Mouse (Mus musculus): ENCODE results near the gene Rsbn1l. TPM values are rescaled to one million over a fixed set of nuclear protein-coding genes. Genes with fewer than 3 reads are reported as not detected.
"Not testable (repeated sequence)": the region's sequence is repeated elsewhere in the genome, so short reads cannot be mapped to it uniquely, and the experiment has no call there.

The Rsbn1l gene
- polyA plus RNA-seq, 1 experiment from 2014 or later: 5.9 TPM

DNA sequence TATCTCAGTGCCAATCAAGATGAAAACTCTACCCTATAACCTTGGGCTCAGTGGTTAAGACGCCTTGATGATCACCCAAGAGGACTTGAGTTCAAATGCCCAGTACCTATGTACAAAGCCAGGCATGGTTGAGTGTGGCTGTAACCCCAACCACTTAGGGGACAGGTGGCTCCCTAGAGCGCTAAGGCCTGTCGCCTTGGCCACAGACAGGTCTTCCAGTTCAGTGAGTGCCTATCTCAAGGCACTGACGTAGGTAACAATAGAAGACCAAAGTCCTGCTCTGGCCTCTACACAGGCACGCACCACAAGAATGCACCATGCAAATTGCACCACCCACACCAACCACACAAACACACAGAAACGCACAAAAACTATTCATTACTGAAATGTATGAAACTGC is 9.3 kb downstream of the Rsbn1l start:
- Histone ChIP-seq H3K4me3 (no peak overlapping the region), H3K4me1 (peaks cover 17% of the 10 kb centered on the region), H3K4me2 (no peak overlapping the region), H3K9ac (no peak overlapping the region), H3K27me3 (no peaks in the 10 kb centered on the region), H3K36me3 (no peaks in the 10 kb centered on the region), H3K27ac (no peak overlapping the region), H3K9me3 (no peaks in the 10 kb centered on the region)
- 79% methylated on average over 6 of the region's 6 CpGs for WGBS
- ATAC-seq (ENCODE audit: insufficient number of reproducible peaks, insufficient read depth, low FRiP score, low TSS enrichment, low read depth): no peak

- no peaks in the 10 kb centered on the region for H3K27me3 ChIP-seq
- H3K36me3 ChIP-seq: no peaks in the 10 kb centered on the region
- H3K9me3 ChIP-seq: no peaks in the 10 kb centered on the region
- WGBS: 71% methylated on average over 13 of the region's 13 CpGs
- H3K27ac ChIP-seq: 0 out of 2 replicates have a peak overlapping the region, but pooled peaks have one; percentile 17
- H3K9ac ChIP-seq: no peak overlapping the region
- ATAC-seq (ENCODE audit: insufficient number of reproducible peaks, insufficient read depth, low FRiP score, low TSS enrichment, low read depth): no peak
- H3K4me2 ChIP-seq: no peak overlapping the region
- H3K4me3 ChIP-seq: no peak overlapping the region
- H3K4me1 ChIP-seq: peaks cover 20% of the 10 kb centered on the region
Measured at GRCm38 (mm10) chr5:20944961-20945748, 11.0 kb downstream of the Rsbn1l start.

DNA sequence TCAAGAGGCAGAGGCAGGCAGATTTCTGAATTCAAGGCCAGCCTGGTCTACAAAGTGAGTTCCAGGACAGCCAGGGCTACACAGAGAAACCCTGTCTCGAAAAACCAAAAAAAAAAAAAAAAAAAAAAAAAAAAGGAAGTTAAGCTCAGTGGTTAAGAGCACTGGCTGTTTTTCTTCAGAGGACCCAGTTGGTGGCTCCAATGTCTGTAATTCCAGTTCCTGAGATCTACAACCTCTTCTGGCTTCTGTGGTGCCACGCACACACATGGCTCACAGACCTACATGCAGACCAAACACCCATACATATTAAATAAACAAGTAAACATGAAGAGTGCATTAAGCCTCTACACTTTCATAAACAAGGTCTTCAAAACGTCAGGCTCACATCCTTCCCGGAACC is 12.4 kb downstream of the Rsbn1l start:
- H3K9me3 ChIP-seq; H3K4me2 ChIP-seq; H3K9ac ChIP-seq; ATAC-seq (ENCODE audit: insufficient number of reproducible peaks, insufficient read depth, low FRiP score, low TSS enrichment, low read depth); H3K27ac ChIP-seq; H3K4me3 ChIP-seq; H3K27me3 ChIP-seq; H3K36me3 ChIP-seq: not testable (repeated sequence)
- 82% methylated on average over 4 of the region's 4 CpGs for WGBS
- peaks cover 10% of the 10 kb centered on the region; the same call in 1 of the 2 replicates for H3K4me1 ChIP-seq

DNA sequence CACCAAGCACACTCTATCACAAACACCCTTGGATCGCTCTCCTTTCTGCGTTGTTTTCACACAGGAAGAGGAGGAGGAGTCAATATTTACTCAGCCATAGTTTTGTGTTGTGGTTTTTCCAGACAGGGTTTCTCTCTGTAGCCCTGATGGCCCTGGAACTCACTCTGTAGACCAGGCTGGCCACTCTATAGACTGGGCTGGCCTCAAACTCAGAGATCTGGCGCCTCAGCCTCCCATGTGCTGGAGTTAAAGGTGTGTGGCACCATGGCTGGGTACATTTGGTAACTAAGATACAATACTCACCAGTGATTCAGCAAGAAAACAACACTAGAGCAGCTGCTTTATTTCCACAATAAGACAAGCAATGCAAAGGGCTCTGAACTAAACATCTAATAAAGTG is 13.7 kb downstream of the Rsbn1l start:
- no peak overlapping the region for H3K27ac ChIP-seq
- H3K4me1 ChIP-seq: peaks cover 10% of the 10 kb centered on the region; the same call in 1 of the 2 replicates
- H3K4me3 ChIP-seq: no peak overlapping the region
- WGBS: 94% methylated on average over 3 of the region's 3 CpGs
- H3K9ac ChIP-seq: no peak overlapping the region
- no peaks in the 10 kb centered on the region for H3K9me3 ChIP-seq
- H3K27me3 ChIP-seq: no peaks in the 10 kb centered on the region
- no peaks in the 10 kb centered on the region for H3K36me3 ChIP-seq
- no peak for ATAC-seq (ENCODE audit: insufficient number of reproducible peaks, insufficient read depth, low FRiP score, low TSS enrichment, low read depth)
- no peak overlapping the region for H3K4me2 ChIP-seq

DNA sequence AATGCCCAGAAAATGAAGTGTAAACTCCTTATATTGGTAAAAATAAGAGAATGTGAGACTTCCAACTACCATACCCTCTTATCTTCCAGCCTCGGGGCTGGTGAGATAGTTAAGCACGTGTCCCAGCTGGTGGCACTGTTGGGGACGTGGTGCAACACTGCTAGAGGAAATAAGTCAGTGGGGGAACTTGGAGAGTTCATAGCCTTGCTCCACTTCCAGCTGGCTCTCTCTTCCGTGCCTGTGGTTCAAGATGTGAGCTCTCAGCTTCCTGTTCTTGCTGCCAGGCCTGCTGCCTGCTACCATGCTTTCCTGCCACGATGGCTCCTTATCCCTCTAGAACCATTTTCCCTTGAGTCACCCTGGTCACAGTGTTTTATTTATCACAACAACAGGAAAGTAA is 15.0 kb downstream of the Rsbn1l start:
- Histone ChIP-seq H3K9me3 (no peaks in the 10 kb centered on the region), H3K4me1 (peaks cover 10% of the 10 kb centered on the region; the same call in 1 of the 2 replicates), H3K27ac (no peak overlapping the region), H3K4me3 (no peak overlapping the region), H3K4me2 (no peak overlapping the region), H3K9ac (no peak overlapping the region), H3K36me3 (no peaks in the 10 kb centered on the region), H3K27me3 (no peaks in the 10 kb centered on the region)
- WGBS: 49% methylated on average over 5 of the region's 5 CpGs
- ATAC-seq (ENCODE audit: insufficient number of reproducible peaks, insufficient read depth, low FRiP score, low TSS enrichment, low read depth): no peak

DNA sequence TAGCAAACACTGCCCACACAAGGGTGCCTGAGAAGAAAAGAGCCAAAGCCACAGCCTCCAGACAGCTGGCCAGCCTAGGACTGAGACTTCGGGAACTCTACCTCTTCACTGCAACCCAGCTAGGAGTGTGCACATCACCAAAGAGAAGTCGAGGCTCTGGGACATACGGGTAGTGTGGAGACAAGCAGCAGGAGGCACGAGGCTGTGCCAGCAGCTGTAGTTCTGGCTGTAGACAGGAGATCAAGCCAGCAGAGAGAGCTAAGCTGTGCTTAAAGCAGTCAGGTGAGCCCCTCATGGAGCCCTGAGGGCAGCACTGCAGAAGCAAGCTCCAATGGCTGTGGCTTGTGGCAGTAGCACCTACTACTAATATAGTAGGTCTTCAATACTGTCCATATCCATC is 15.5 kb downstream of the Rsbn1l start:
- H3K27me3 ChIP-seq: no peaks in the 10 kb centered on the region
- peaks cover 10% of the 10 kb centered on the region; the same call in 1 of the 2 replicates for H3K4me1 ChIP-seq
- H3K4me3 ChIP-seq: no peak overlapping the region
- H3K9ac ChIP-seq: no peak overlapping the region
- H3K9me3 ChIP-seq: no peaks in the 10 kb centered on the region
- no peaks in the 10 kb centered on the region for H3K36me3 ChIP-seq
- no peak overlapping the region for H3K4me2 ChIP-seq
- H3K27ac ChIP-seq: no peak overlapping the region
- 77% methylated on average over 4 of the region's 4 CpGs for WGBS
- no peak for ATAC-seq (ENCODE audit: insufficient number of reproducible peaks, insufficient read depth, low FRiP score, low TSS enrichment, low read depth)

GRCm38 (mm10) chr5:20940040-20940571 is 16.1 kb downstream of the Rsbn1l start:
- Histone ChIP-seq H3K27ac (no peak overlapping the region), H3K9ac (no peak overlapping the region), H3K9me3 (no peaks in the 10 kb centered on the region), H3K4me2 (no peak overlapping the region), H3K36me3 (no peaks in the 10 kb centered on the region), H3K27me3 (no peaks in the 10 kb centered on the region), H3K4me1 (peaks cover 7% of the 10 kb centered on the region; the same call in 1 of the 2 replicates), H3K4me3 (no peak overlapping the region)
- 92% methylated on average over 6 of the region's 6 CpGs for WGBS
- no peak for ATAC-seq (ENCODE audit: insufficient number of reproducible peaks, insufficient read depth, low FRiP score, low TSS enrichment, low read depth)

GRCm38 (mm10) chr5:20938523-20938922 is 17.7 kb downstream of the Rsbn1l start:
- H3K4me1 ChIP-seq: peaks cover 6% of the 10 kb centered on the region; the same call in 1 of the 2 replicates

GRCm38 (mm10) chr5:20935934-20936333 is 20.3 kb downstream of the Rsbn1l start:
- no peak overlapping the region for H3K27ac ChIP-seq
- ATAC-seq (ENCODE audit: insufficient number of reproducible peaks, insufficient read depth, low FRiP score, low TSS enrichment, low read depth): no peak
- no peaks in the 10 kb centered on the region for H3K9me3 ChIP-seq
- no peaks in the 10 kb centered on the region for H3K27me3 ChIP-seq
- no peak overlapping the region for H3K4me2 ChIP-seq
- no peak overlapping the region for H3K9ac ChIP-seq
- peaks cover 3% of the 10 kb centered on the region; the same call in 1 of the 2 replicates for H3K4me1 ChIP-seq
- no peak overlapping the region for H3K4me3 ChIP-seq
- no peaks in the 10 kb centered on the region for H3K36me3 ChIP-seq
- 86% methylated on average over 5 of the region's 5 CpGs for WGBS

More at GRCm38 (mm10) chr5:20938523-20938922, 17.7 kb downstream of the Rsbn1l start:
- ATAC-seq (ENCODE audit: insufficient number of reproducible peaks, insufficient read depth, low FRiP score, low TSS enrichment, low read depth): no peak
- Histone ChIP-seq H3K27ac (no peak overlapping the region), H3K27me3 (no peaks in the 10 kb centered on the region), H3K4me3 (no peak overlapping the region), H3K9me3 (no peaks in the 10 kb centered on the region), H3K9ac (no peak overlapping the region), H3K4me2 (no peak overlapping the region), H3K36me3 (no peaks in the 10 kb centered on the region)
- 88% methylated on average over 5 of the region's 5 CpGs for WGBS

GRCm38 (mm10) chr5:20932585-20932984 is 23.6 kb downstream of the Rsbn1l start:
- Histone ChIP-seq H3K9ac (no peak overlapping the region), H3K27me3 (no peaks in the 10 kb centered on the region), H3K4me2 (no peak overlapping the region), H3K9me3 (no peaks in the 10 kb centered on the region), H3K4me3 (no peak overlapping the region), H3K36me3 (no peaks in the 10 kb centered on the region), H3K27ac (no peak overlapping the region), H3K4me1 (no peaks in the 10 kb centered on the region)
- no peak for ATAC-seq (ENCODE audit: insufficient number of reproducible peaks, insufficient read depth, low FRiP score, low TSS enrichment, low read depth)
- WGBS: 81% methylated on average over 3 of the region's 3 CpGs

DNA sequence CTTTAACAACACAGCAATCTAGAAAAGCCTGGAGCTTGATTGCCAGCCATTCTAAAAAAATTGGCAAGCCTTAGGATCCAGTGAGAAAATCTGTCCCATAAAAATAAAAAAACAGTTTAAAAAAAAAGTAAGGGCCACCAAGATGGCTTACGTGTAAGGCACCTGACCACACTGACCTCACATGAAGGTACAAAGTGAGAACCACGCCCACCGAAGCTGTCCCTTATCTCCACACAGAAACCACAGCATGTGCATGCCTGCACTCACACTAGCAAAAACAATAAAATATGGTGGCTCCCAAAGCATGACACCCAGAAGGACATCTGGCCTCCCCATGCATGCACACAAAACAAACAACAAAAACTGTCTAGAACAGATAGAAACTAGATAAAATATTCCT is 24.9 kb downstream of the Rsbn1l start:
- no peak for ATAC-seq (ENCODE audit: insufficient number of reproducible peaks, insufficient read depth, low FRiP score, low TSS enrichment, low read depth)
- no peaks in the 10 kb centered on the region for H3K27me3 ChIP-seq
- no peak overlapping the region for H3K4me3 ChIP-seq
- no peaks in the 10 kb centered on the region for H3K9me3 ChIP-seq
- no peaks in the 10 kb centered on the region for H3K4me1 ChIP-seq
- H3K4me2 ChIP-seq: no peak overlapping the region
- H3K9ac ChIP-seq: no peak overlapping the region
- no peaks in the 10 kb centered on the region for H3K36me3 ChIP-seq
- no peak overlapping the region for H3K27ac ChIP-seq
- WGBS: 89% methylated on average over 3 of the region's 3 CpGs

DNA sequence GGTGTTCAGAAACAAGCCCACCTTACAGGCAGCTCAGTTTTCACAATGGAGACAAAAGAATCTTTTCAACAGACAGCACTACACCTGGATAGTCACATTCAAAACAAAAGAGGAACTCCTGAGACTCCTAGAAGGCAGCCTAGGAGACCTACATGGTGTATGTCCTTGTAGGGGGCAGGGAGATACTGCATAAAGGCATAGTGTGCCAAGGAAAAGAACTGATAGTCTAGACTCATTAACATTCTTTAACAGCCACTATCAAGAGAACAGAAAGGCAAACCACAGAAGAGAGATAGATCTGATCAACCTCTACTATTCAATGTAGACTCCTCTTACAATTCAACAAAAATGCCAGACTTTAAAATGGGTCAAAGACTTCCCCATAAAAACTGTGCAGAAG is 25.8 kb downstream of the Rsbn1l start:
- Histone ChIP-seq H3K4me2 (no peak overlapping the region), H3K4me1 (no peaks in the 10 kb centered on the region), H3K4me3 (no peak overlapping the region), H3K27ac (no peak overlapping the region), H3K36me3 (no peaks in the 10 kb centered on the region; the same call in 1 of the 2 replicates), H3K9ac (no peak overlapping the region), H3K9me3 (no peaks in the 10 kb centered on the region), H3K27me3 (no peaks in the 10 kb centered on the region)
- no peak for ATAC-seq (ENCODE audit: insufficient number of reproducible peaks, insufficient read depth, low FRiP score, low TSS enrichment, low read depth)
